Mouse (Mus musculus): Measurements from ENCODE around the gene Sorbs2. TPM values are rescaled to one million over a fixed set of nuclear protein-coding genes. Genes with fewer than 3 reads are reported as not detected.

Sorbs2 gene
- 242 TPM for polyA plus RNA-seq (2014; fragmentation: Illumina TruSeq; extraction: RNeasy Lipid Tissue Mini Kit (QIAGEN cat#74804); ENCODE audit: low read depth, low replicate concordance)

DNA sequence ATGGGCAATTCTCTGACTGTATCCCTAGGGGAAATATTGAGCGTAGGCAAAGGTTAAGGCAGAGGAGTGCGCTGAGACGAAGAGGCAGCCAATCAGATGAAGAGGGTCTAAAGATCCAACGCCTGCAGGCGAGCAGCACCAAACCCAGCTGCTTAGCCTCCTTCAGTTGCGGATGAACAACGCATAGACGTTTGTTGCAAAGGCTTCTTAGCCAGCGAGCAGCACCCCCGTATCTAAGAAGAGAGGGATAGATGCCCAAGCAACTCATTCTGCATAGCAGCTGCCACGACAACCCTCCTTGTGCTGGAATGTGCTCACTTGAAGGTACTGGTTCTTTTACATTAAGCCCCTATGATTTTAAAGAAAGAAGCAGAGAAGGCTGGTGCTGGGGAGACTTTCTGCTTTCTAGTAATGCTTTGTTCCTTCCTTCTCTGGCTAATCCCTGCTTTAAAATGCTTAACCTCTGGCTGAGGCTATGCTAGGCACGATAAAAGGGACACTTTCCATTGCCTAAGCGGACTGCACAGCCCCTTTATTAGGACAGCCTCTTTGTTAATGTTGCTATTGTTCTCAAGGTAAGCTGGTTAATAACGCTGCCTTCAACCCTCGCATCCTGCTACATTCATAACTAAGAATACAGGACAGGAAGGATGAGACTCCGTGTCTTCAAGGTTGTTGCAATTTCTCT, at the start of gene Sorbs2:
Gene Sorbs2, plus strand, starts transcription at position 155 of the 688 bp plus-strand sequence.

Other genes starting within 250 kb of the Sorbs2 start
- gene F11, start 245.8 kb upstream of the Sorbs2 start, polyA plus RNA-seq (2014; fragmentation: Illumina TruSeq; extraction: RNeasy Lipid Tissue Mini Kit (QIAGEN cat#74804); ENCODE audit: low read depth, low replicate concordance) = not detected
- not detected for gene Klkb1, start 212.9 kb upstream of the Sorbs2 start, polyA plus RNA-seq (2014; fragmentation: Illumina TruSeq; extraction: RNeasy Lipid Tissue Mini Kit (QIAGEN cat#74804); ENCODE audit: low read depth, low replicate concordance)
- gene Gm45753, start 199.3 kb upstream of the Sorbs2 start, polyA plus RNA-seq (2014; fragmentation: Illumina TruSeq; extraction: RNeasy Lipid Tissue Mini Kit (QIAGEN cat#74804); ENCODE audit: low read depth, low replicate concordance) = not detected
- gene Cyp4v3, start 174.6 kb upstream of the Sorbs2 start, polyA plus RNA-seq (2014; fragmentation: Illumina TruSeq; extraction: RNeasy Lipid Tissue Mini Kit (QIAGEN cat#74804); ENCODE audit: low read depth, low replicate concordance) = 59.7 TPM
- gene Fam149a, start 125.5 kb upstream of the Sorbs2 start, polyA plus RNA-seq (2014; fragmentation: Illumina TruSeq; extraction: RNeasy Lipid Tissue Mini Kit (QIAGEN cat#74804); ENCODE audit: low read depth, low replicate concordance) = 9.5 TPM
- gene Tlr3, start 96.7 kb upstream of the Sorbs2 start, polyA plus RNA-seq (2014; fragmentation: Illumina TruSeq; extraction: RNeasy Lipid Tissue Mini Kit (QIAGEN cat#74804); ENCODE audit: low read depth, low replicate concordance) = 41.8 TPM

Measured in adrenal gland, adult 10 weeks (tissue).